In the genomic region with DNA sequence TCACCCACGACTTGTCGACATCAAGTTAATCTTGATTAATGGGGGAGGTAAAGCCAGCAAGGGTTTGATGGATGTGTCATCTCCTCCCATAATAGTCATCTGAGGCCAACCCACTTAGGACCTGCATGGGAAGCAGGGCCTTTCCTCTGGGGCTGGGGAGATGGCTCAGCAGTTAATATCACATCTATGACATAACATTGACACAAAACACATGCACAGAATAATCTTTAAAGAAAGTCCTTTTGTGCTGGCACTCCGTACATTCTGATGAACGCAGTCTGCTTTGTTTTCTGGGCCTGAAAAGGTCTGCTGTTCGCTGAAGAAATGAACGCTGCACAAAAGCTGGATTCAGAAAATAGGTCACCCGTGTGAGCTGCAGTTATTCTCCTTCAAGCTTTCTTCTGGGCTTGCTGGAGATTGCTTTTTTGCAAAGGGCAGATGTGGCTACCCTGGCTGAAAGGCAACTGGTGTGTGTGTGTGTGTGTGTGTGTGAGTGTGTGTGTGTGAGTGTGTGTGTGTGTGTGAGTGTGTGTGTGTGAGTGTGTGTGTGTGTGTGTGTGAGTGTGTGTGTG, we compare ENCODE assay signal across 21 mouse cellular contexts. TPM values are rescaled to one million over a fixed set of nuclear protein-coding genes. Genes with fewer than 3 reads are reported as not detected.
DNase-seq lines count a peak whose midpoint lies in the region; ATAC-seq and TF ChIP-seq lines count a peak whose summit lies in the region.
"Had no signal": no experiment of that assay in that cellular context is flagged by ENCODE, and none has a peak within 500 bp of the region (broad histone marks: within the 10 kb centered on the region; RNA-seq: fewer than 3 reads in every experiment).

No protein-coding gene starts in this region.

- ATAC-seq in forebrain, embryonic 13.5 days: no peak
- peak; percentile 59; the same call in 1 of the 2 replicates for ATAC-seq in hindbrain, embryonic 16.5 days
- no peak for ATAC-seq in midbrain, postnatal 0 days (ENCODE audit: low FRiP score)
- ATAC-seq: intestine, postnatal 0 days had no signal

- no peak overlapping the region for H3K4me3 ChIP-seq in kidney, adult 2 months (ENCODE audit: insufficient read depth, low read depth, low read length)
- no peak overlapping the region for H3K4me3 ChIP-seq in forebrain, embryonic 13.5 days
- no peak overlapping the region for H3K4me3 ChIP-seq in hindbrain, embryonic 16.5 days (ENCODE audit: low read length)
- no peak overlapping the region for H3K4me3 ChIP-seq in midbrain, postnatal 0 days (ENCODE audit: low read depth, low read length)
- H3K4me3 ChIP-seq: embryonic facial prominence, embryonic 13.5 days; limb, embryonic 15.5 days; neural tube, embryonic 15.5 days had no signal

- H3K4me2 ChIP-seq in forebrain, embryonic 13.5 days: no peak overlapping the region
- H3K4me2 ChIP-seq in hindbrain, embryonic 16.5 days (ENCODE audit: low read length): no peak overlapping the region
- no peak overlapping the region for H3K4me2 ChIP-seq in midbrain, postnatal 0 days (ENCODE audit: low read depth, low read length, poor library complexity, severe bottlenecking)
- H3K4me2 ChIP-seq: embryonic facial prominence, embryonic 13.5 days; heart, embryonic 11.5 days; limb, embryonic 15.5 days; neural tube, embryonic 15.5 days had no signal

- peak overlapping the region; percentile 83 for H3K27ac ChIP-seq in kidney, adult 2 months (ENCODE audit: insufficient read depth, low read depth, low read length)
- H3K27ac ChIP-seq in forebrain, embryonic 13.5 days: peak overlapping the region; percentile 31; the same call in 1 of the 2 replicates
- peak overlapping the region; percentile 25; the same call in 1 of the 2 replicates for H3K27ac ChIP-seq in hindbrain, embryonic 16.5 days (ENCODE audit: low read depth, low read length)
- 0 out of 2 replicates have a peak overlapping the region, but pooled peaks have one; percentile 38 for H3K27ac ChIP-seq in midbrain, postnatal 0 days (ENCODE audit: low read depth, low read length)
- H3K27ac ChIP-seq: embryonic facial prominence, embryonic 13.5 days; limb, embryonic 15.5 days; macrophage; neural tube, embryonic 15.5 days had no signal

- TF ChIP-seq CTCF in kidney, adult 2 months (conservative IDR thresholded peaks at IDR 0.05; ENCODE audit: insufficient read depth, insufficient read length, low read depth, low read length): no peak
- TF ChIP-seq CTCF in midbrain, postnatal 0 days (IDR thresholded peaks at IDR 0.05): no peak

- peaks cover 15% of the 10 kb centered on the region for H3K4me1 ChIP-seq in kidney, adult 2 months (ENCODE audit: control insufficient read depth, insufficient read depth, low read length)
- peaks cover 24% of the 10 kb centered on the region for H3K4me1 ChIP-seq in forebrain, embryonic 13.5 days
- H3K4me1 ChIP-seq in hindbrain, embryonic 16.5 days (ENCODE audit: control insufficient read depth, insufficient read depth, low read depth, low read length): peaks cover 10% of the 10 kb centered on the region
- peaks cover 3% of the 10 kb centered on the region; the same call in 1 of the 2 replicates for H3K4me1 ChIP-seq in midbrain, postnatal 0 days (ENCODE audit: insufficient read depth, low read length)

- WGBS in kidney, adult 2 months: 63% methylated on average over 7 of the region's 7 CpGs
- 18% methylated on average over 7 of the region's 7 CpGs for WGBS in forebrain, embryonic 13.5 days
- 36% methylated on average over 7 of the region's 7 CpGs for WGBS in hindbrain, embryonic 16.5 days
- WGBS in midbrain, postnatal 0 days: 28% methylated on average over 7 of the region's 7 CpGs

- no peaks in the 10 kb centered on the region for H3K36me3 ChIP-seq in kidney, adult 2 months (ENCODE audit: control insufficient read depth, insufficient read depth, low read length)
- no peaks in the 10 kb centered on the region for H3K36me3 ChIP-seq in forebrain, embryonic 13.5 days (ENCODE audit: poor library complexity, severe bottlenecking)
- no peaks in the 10 kb centered on the region for H3K36me3 ChIP-seq in hindbrain, embryonic 16.5 days (ENCODE audit: control insufficient read depth, insufficient read depth, low read length)
- H3K36me3 ChIP-seq in midbrain, postnatal 0 days (ENCODE audit: insufficient read depth, low read length): no peaks in the 10 kb centered on the region
- H3K36me3 ChIP-seq: embryonic facial prominence, embryonic 13.5 days; limb, embryonic 15.5 days; neural tube, embryonic 15.5 days had no signal

- H3K27me3 ChIP-seq in kidney, adult 2 months (replicated peaks; ENCODE audit: control insufficient read depth, insufficient read depth, low read length): no peaks in the 10 kb centered on the region
- no peaks in the 10 kb centered on the region for H3K27me3 ChIP-seq in forebrain, embryonic 13.5 days
- H3K27me3 ChIP-seq in hindbrain, embryonic 16.5 days (replicated peaks; ENCODE audit: control insufficient read depth, insufficient read depth, low read length): no peaks in the 10 kb centered on the region
- H3K27me3 ChIP-seq in midbrain, postnatal 0 days (ENCODE audit: insufficient read depth, low read length): no peaks in the 10 kb centered on the region
- H3K27me3 ChIP-seq: embryonic facial prominence, embryonic 13.5 days; limb, embryonic 15.5 days; neural tube, embryonic 15.5 days had no signal

- H3K9me3 ChIP-seq in forebrain, embryonic 13.5 days (replicated peaks): no peaks in the 10 kb centered on the region
- no peaks in the 10 kb centered on the region for H3K9me3 ChIP-seq in hindbrain, embryonic 16.5 days (ENCODE audit: control insufficient read depth, low read length)
- H3K9me3 ChIP-seq in midbrain, postnatal 0 days (ENCODE audit: low read length): no peaks in the 10 kb centered on the region
- H3K9me3 ChIP-seq: embryonic facial prominence, embryonic 13.5 days; limb, embryonic 15.5 days; neural tube, embryonic 15.5 days had no signal

- no peak for DNase-seq in kidney, adult 2 months
- DNase-seq in kidney, postnatal 4 days: no peak
- DNase-seq in midbrain, postnatal 0 days (ENCODE audit: low spot score): no peak
- DNase-seq in MN1 (ENCODE audit: low spot score): no peak
- no peak for DNase-seq in lung, postnatal 4 days
- DNase-seq in layer of hippocampus, postnatal 14 days (ENCODE audit: low spot score in 2 of 2): no peak
- DNase-seq: adrenal gland, postnatal 25 days; cerebellum, postnatal 25 days; gastrocnemius, postnatal 14 days; lung, adult 2 months; right cerebral cortex, postnatal 14 days; thymus, postnatal 4 days had no signal

- TF ChIP-seq POLR2A in kidney, adult 2 months (IDR thresholded peaks at IDR 0.05; ENCODE audit: low read depth, low read length): no peak

- no peak overlapping the region; the same call in 1 of the 2 replicates for H3K9ac ChIP-seq in forebrain, embryonic 13.5 days
- H3K9ac ChIP-seq in hindbrain, embryonic 16.5 days (ENCODE audit: low read depth, low read length): no peak overlapping the region; the same call in 1 of the 2 replicates
- H3K9ac ChIP-seq in midbrain, postnatal 0 days (replicated peaks; ENCODE audit: low read length, poor library complexity, severe bottlenecking): no peak overlapping the region
- H3K9ac ChIP-seq: embryonic facial prominence, embryonic 13.5 days; limb, embryonic 15.5 days; neural tube, embryonic 15.5 days had no signal

RNA-seq across cellular contexts. Expression of a gene that starts 26.9 kb away (rescaled TPM):
- 1.6 and 1.7 TPM in 2 replicates for polyA plus RNA-seq in kidney, adult 2 months (2012; rRNA removed)
- polyA plus RNA-seq in forebrain, embryonic 13.5 days (2015; fragmentation: Nextera tagmentation; extraction: Ambion mirVana): 0.18 and 0.25 TPM in 2 replicates
- 0.17 and 0.39 TPM in 2 replicates for polyA plus RNA-seq in hindbrain, embryonic 16.5 days (2015; fragmentation: Nextera tagmentation; extraction: Ambion mirVana)
- 0.44 and 1.1 TPM in 2 replicates for total RNA-seq in midbrain, postnatal 0 days (2014; rRNA removed)
- polyA plus RNA-seq in midbrain, postnatal 0 days (2015; fragmentation: Nextera tagmentation; extraction: Ambion mirVana): 0.14 and 0.32 TPM in 2 replicates
- total RNA-seq in layer of hippocampus, postnatal 14 days (2021): 1 to 10 TPM; 1.2 to 1.3 TPM
- total RNA-seq: adrenal gland, postnatal 25 days; gastrocnemius, postnatal 14 days; heart, postnatal 25 days had no signal
- polyA plus RNA-seq: embryonic facial prominence, embryonic 13.5 days; intestine, postnatal 0 days; limb, embryonic 15.5 days; macrophage had no signal

Comparison
In these comparisons a context has a peak if more than half of its experiments do, and no peak if none do; other contexts are left out.
1. H3K27ac ChIP-seq: peak in every context shown above with its lines; median percentile 83 in kidney, adult 2 months; 38 in midbrain, postnatal 0 days; 31 in forebrain, embryonic 13.5 days; 25 in hindbrain, embryonic 16.5 days.